Mouse (Mus musculus) limb, embryonic 14.5 days (tissue): Measurements from ENCODE around the gene Spag17. TPM values are rescaled to one million over a fixed set of nuclear protein-coding genes. Genes with fewer than 3 reads are reported as not detected.
A peak's percentile ranks its signal among the peaks of the same experiment; 100 is the strongest.

Experiments
- ATAC-seq: fragments of 200-750 bp; cut with Nextera tagmentation; 2 replicates; pipeline ENCODE4 v1.8.0; 2017; ENCODE audit warnings: low read depth, moderate number of reproducible peaks, moderate TSS enrichment; ENCODE audit not compliant: low FRiP score
- DNase-seq: peaks from one replicate; pipeline ENCODE4 v3.0.0-alpha.2; 2015; ENCODE audit warnings: low spot score
- H3K27ac ChIP-seq: fragments of 300-500 bp; sonication (generic); replicated peaks from 2 replicates; pipeline ENCODE4 v1.5.1; 2014; ENCODE audit warnings: low read depth, mild to moderate bottlenecking, low read length, moderate library complexity, mixed read lengths
- H3K27me3 ChIP-seq: fragments of 300-500 bp; sonication (generic); 2 replicates; pipeline ENCODE4 v1.6.1; 2014; ENCODE audit warnings: low read length, mixed read lengths; ENCODE audit not compliant: control insufficient read depth, insufficient read depth
- H3K36me3 ChIP-seq: fragments of 300-500 bp; sonication (generic); 2 replicates; pipeline ENCODE4 v1.6.1; 2014; ENCODE audit warnings: mild to moderate bottlenecking, low read length, moderate library complexity, mixed read lengths; ENCODE audit not compliant: control insufficient read depth, insufficient read depth
- H3K4me1 ChIP-seq: fragments of 300-500 bp; sonication (generic); 2 replicates; pipeline ENCODE4 v1.6.1; 2014; ENCODE audit warnings: antibody characterized with exemption, low read length, mixed read lengths; ENCODE audit not compliant: control insufficient read depth, insufficient read depth
- H3K4me2 ChIP-seq: fragments of 300-500 bp; sonication (generic); replicated peaks from 2 replicates; pipeline ENCODE4 v1.6.1; 2014; ENCODE audit warnings: low read depth, mild to moderate bottlenecking, low read length, moderate library complexity; ENCODE audit not compliant: severe bottlenecking
- H3K4me3 ChIP-seq: fragments of 300-500 bp; sonication (generic); replicated peaks from 2 replicates; pipeline ENCODE4 v1.5.1; 2014; ENCODE audit warnings: low read length
- H3K9ac ChIP-seq: fragments of 300-500 bp; sonication (generic); 2 replicates; pipeline ENCODE4 v1.6.1; 2014; ENCODE audit warnings: mild to moderate bottlenecking, low read depth, low read length, moderate library complexity; ENCODE audit not compliant: severe bottlenecking
- H3K9me3 ChIP-seq: fragments of 300-500 bp; sonication (generic); 2 replicates; pipeline ENCODE4 v1.6.1; 2016; ENCODE audit warnings: low read length; ENCODE audit not compliant: control insufficient read depth
- POLR2A ChIP-seq: fragments of 200-500 bp; IDR thresholded peaks from 2 replicates; pipeline ENCODE4 v1.8.0; 2012; ENCODE audit warnings: inconsistent platforms, mild to moderate bottlenecking, moderate library complexity, borderline replicate concordance; ENCODE audit not compliant: insufficient read depth, insufficient read length; ENCODE audit errors: extremely low read depth
- WGBS: fragments of 180-500 bp; shearing (Covaris S2); extraction: QIAGEN DNeasy Blood & Tissue Kit; methylation state at CpG from one replicate; pipeline ENCODE4 v1.1.7; 2014; 5-methylcytosine and 5-hydroxymethylcytosine counted together
- polyA plus RNA-seq, 2 experiments: library from polyadenylated mRNA; depleted of rRNA in 1 of 2; stranded (reverse) in 1 of 2; unstranded in 1 of 2; fragments of >200 nt; fragmentation: Nextera tagmentation in 1 of 2; extraction: Ambion mirVana in 1 of 2; gene quantifications; 2 replicates each; pipeline versions ENCODE4 v1.2.1 to v1.2.3; 2012 to 2014

The Spag17 gene
- 0.73 and 0.88 TPM in 2 replicates for polyA plus RNA-seq (2012; rRNA removed)
- polyA plus RNA-seq (2014; fragmentation: Nextera tagmentation; extraction: Ambion mirVana): 0.74 and 1.9 TPM in 2 replicates

DNA sequence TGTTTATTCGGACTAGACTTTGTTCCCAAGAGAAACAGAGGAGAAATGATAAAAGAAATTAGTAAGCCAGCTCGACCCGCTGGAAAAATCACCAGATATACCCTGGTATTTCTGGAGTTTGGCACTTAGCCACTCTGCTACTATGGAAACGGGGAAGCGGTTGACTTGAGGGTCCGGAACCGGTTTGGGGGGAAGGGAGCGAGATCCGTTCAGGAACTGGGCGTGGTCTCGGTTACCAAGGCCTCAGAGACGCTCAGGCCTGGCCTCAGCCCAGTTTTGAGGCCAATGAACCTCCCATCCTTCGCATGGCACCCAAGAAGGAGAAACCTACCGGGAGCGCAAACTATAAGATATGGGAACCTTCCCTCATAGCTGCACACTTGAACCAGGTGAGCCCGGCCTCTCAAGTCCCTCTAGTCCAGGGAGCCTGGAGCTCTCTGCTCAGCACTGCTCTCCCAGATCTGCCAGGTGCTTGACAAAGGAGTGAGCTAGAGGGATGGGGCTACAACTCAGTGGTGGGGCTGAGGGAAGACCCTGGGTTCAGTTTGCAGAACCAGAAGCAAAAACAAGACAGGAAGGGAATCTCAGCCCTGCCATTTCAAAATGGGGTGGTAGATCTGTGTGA lies at the start of gene Spag17:
TSS of gene Spag17 (plus strand) at position 220 of the 625 bp plus-strand sequence.
- WGBS: 31% methylated on average over 16 of the region's 16 CpGs
- H3K9me3 ChIP-seq: no peaks in the 10 kb centered on the region
- no peaks in the 10 kb centered on the region for H3K27me3 ChIP-seq
- H3K36me3 ChIP-seq: no peaks in the 10 kb centered on the region
- H3K4me2 ChIP-seq: 0 out of 2 replicates have a peak within 1 kb of the TSS, but pooled peaks have one; percentile 9
- TF ChIP-seq POLR2A: no peak
- H3K9ac ChIP-seq: no peak within 1 kb of the TSS
- DNase-seq: peak; percentile 75
- no peak for ATAC-seq
- H3K4me3 ChIP-seq: no peak within 1 kb of the TSS
- peaks cover 3% of the 10 kb centered on the region; the same call in 1 of the 2 replicates for H3K4me1 ChIP-seq
- H3K27ac ChIP-seq: no peak within 1 kb of the TSS

DNA sequence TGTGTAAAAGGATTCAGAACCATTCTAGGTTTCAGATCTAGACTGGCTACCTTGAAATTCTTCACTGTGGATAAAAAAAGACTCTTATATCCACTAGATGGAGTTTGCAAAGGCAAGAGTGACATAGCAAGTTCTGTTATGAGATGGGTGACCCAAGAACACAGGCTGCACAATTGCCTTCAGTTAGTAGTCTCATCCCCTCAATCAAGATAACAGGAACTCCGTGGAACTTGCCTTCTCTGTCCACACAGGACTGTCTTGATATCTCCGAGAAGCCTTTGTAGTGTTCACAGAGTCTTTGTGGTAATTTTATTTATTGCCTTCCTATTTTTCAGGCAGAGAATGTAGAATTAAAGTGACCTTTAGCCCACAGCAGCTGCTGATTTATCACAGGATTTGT lies 42.9 kb upstream of the Spag17 start:
- H3K4me1 ChIP-seq: peaks cover 11% of the 10 kb centered on the region
- no peak overlapping the region for H3K4me2 ChIP-seq
- H3K9me3 ChIP-seq: no peaks in the 10 kb centered on the region
- no peak overlapping the region for H3K9ac ChIP-seq
- DNase-seq (no peak), ATAC-seq (no peak)
- no peaks in the 10 kb centered on the region for H3K27me3 ChIP-seq
- H3K4me3 ChIP-seq: no peak overlapping the region
- H3K27ac ChIP-seq: no peak overlapping the region
- no peak for TF ChIP-seq POLR2A
- H3K36me3 ChIP-seq: no peaks in the 10 kb centered on the region
- WGBS: 19% methylated on average over 2 of the region's 2 CpGs

DNA sequence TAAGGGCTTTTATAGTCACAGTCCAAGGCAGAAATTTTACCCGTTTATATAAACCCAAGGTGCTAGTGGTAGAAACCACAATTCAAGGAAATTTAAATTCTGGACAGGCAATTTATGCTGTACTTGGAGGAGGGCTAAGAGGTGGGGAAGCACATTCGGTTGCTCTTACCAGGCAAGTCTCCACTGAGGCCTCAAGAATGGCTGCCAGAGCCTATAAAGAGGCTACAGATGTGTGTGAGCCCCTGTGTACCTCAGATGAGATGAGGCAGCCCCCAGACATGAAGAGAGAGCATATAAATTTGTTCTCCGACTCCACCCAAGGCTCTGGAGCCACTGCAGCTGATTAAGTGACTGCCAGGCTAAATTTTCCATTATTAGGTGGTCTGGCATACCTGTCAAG lies 42.4 kb upstream of the Spag17 start:
- Histone ChIP-seq H3K4me2 (no peak overlapping the region), H3K4me3 (no peak overlapping the region), H3K27me3 (no peaks in the 10 kb centered on the region), H3K9ac (no peak overlapping the region), H3K36me3 (no peaks in the 10 kb centered on the region), H3K9me3 (no peaks in the 10 kb centered on the region), H3K4me1 (peaks cover 11% of the 10 kb centered on the region), H3K27ac (peak overlapping the region; percentile 28; the same call in 1 of the 2 replicates)
- peak; percentile 83 for ATAC-seq
- TF ChIP-seq POLR2A: no peak
- DNase-seq: peak; percentile 72
- WGBS: 17% methylated on average over 3 of the region's 3 CpGs

DNA sequence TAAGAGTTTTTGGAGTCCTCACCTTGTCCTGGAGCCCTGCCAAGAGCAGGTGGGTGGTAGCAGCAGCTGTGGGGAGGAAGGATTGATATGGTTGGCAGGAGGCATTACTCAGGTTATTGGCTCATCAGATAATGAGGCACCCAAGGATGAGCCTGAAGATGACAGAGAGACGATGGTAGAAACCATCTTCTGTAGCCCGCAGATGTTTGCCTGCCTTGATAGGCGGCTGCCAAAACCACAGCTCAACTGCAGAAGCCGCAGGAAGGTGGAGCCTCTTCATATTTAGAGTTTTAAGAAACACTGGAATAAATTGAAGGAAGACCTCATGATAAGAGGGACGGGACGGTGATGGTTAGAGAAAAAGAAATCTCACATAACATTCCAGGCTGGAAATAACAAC lies 42.0 kb upstream of the Spag17 start:
- no peak for TF ChIP-seq POLR2A
- DNase-seq (no peak), ATAC-seq (no peak)
- H3K4me2 ChIP-seq: no peak overlapping the region
- peak overlapping the region; percentile 28; the same call in 1 of the 2 replicates for H3K27ac ChIP-seq
- H3K36me3 ChIP-seq: no peaks in the 10 kb centered on the region
- no peaks in the 10 kb centered on the region for H3K27me3 ChIP-seq
- no peak overlapping the region for H3K4me3 ChIP-seq
- 78% methylated on average over 6 of the region's 6 CpGs for WGBS
- H3K9ac ChIP-seq: no peak overlapping the region
- no peaks in the 10 kb centered on the region for H3K9me3 ChIP-seq
- peaks cover 11% of the 10 kb centered on the region for H3K4me1 ChIP-seq

DNA sequence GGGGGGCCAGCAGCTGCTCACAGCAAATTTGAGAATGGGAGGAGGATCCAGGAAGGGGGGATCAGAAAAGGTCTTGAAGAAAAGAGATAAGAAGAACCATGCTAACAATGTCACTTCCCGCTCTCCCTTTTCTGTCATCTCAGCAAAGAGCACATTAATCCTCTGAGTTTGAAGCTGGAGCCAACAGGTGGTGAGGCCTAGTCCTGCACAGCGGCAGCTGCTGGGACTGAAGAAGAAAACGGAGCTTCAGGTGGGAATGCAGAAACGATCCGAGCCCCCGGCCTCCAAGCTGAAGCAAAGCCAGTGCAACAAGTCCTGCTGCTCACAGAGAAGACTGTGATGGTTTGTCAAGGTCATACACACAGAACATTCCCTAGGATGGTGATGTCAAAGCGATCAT lies 34.3 kb upstream of the Spag17 start:
- DNase-seq: no peak
- WGBS: 70% methylated on average over 7 of the region's 7 CpGs
- ATAC-seq: peak; percentile 63; the same call in 1 of the 2 replicates

More for the DNA sequence above, 34.3 kb upstream of the Spag17 start:
- Histone ChIP-seq H3K9ac (no peak overlapping the region), H3K4me2 (no peak overlapping the region), H3K4me1 (peaks cover 5% of the 10 kb centered on the region; the same call in 1 of the 2 replicates), H3K9me3 (no peaks in the 10 kb centered on the region), H3K27ac (no peak overlapping the region), H3K4me3 (no peak overlapping the region), H3K27me3 (no peaks in the 10 kb centered on the region), H3K36me3 (no peaks in the 10 kb centered on the region)
- no peak for TF ChIP-seq POLR2A
